Mouse (Mus musculus) limb, embryonic 15.5 days (tissue): ENCODE results near the gene Dnttip1. TPM values are rescaled to one million over a fixed set of nuclear protein-coding genes. Genes with fewer than 3 reads are reported as not detected.
"Not testable (repeated sequence)": the region's sequence is repeated elsewhere in the genome, so short reads cannot be mapped to it uniquely, and the experiment has no call there.

ENCODE experiments used
- ATAC-seq: fragments of 200-750 bp; cut with Nextera tagmentation; 2 replicates; pipeline ENCODE4 v1.8.0; 2017; ENCODE audit warnings: low read depth, moderate TSS enrichment; ENCODE audit not compliant: insufficient number of reproducible peaks, low FRiP score, low TSS enrichment
- H3K27ac ChIP-seq: fragments of 300-500 bp; sonication (generic); 2 replicates; pipeline ENCODE4 v1.5.1; 2015; ENCODE audit warnings: moderate library complexity, mild to moderate bottlenecking, inconsistent platforms
- H3K27me3 ChIP-seq: fragments of 300-500 bp; sonication (generic); 2 replicates; pipeline ENCODE4 v1.6.1; 2015; ENCODE audit warnings: inconsistent platforms
- H3K36me3 ChIP-seq: fragments of 300-500 bp; sonication (generic); 2 replicates; pipeline ENCODE4 v1.6.1; 2015; ENCODE audit warnings: inconsistent platforms
- H3K4me1 ChIP-seq: fragments of 300-500 bp; sonication (generic); 2 replicates; pipeline ENCODE4 v1.6.1; 2015; ENCODE audit warnings: inconsistent platforms
- H3K4me2 ChIP-seq: fragments of 300-500 bp; sonication (generic); 2 replicates; pipeline ENCODE4 v1.6.1; 2015; ENCODE audit warnings: mild to moderate bottlenecking, inconsistent platforms
- H3K4me3 ChIP-seq: fragments of 300-500 bp; sonication (generic); 2 replicates; pipeline ENCODE4 v1.5.1; 2015; ENCODE audit warnings: mild to moderate bottlenecking, inconsistent platforms
- H3K9ac ChIP-seq: fragments of 300-500 bp; sonication (generic); 2 replicates; pipeline ENCODE4 v1.6.1; 2015; ENCODE audit warnings: inconsistent platforms
- H3K9me3 ChIP-seq: fragments of 300-500 bp; sonication (generic); 2 replicates; pipeline ENCODE4 v1.6.1; 2016; ENCODE audit warnings: inconsistent platforms
- WGBS: fragments of 180-500 bp; shearing (Covaris S2); methylation state at CpG from one replicate; pipeline ENCODE4 v1.1.7; 2015; 5-methylcytosine and 5-hydroxymethylcytosine counted together
- polyA plus RNA-seq: library from polyadenylated mRNA; unstranded; fragments of >200 nt; fragmentation: Nextera tagmentation; extraction: Ambion mirVana; gene quantifications from 2 replicates; pipeline ENCODE4 v1.2.1, GENCODE M21; 2015

The Dnttip1 gene
- polyA plus RNA-seq, 1 experiment from 2014 or later: 61.0 TPM

DNA sequence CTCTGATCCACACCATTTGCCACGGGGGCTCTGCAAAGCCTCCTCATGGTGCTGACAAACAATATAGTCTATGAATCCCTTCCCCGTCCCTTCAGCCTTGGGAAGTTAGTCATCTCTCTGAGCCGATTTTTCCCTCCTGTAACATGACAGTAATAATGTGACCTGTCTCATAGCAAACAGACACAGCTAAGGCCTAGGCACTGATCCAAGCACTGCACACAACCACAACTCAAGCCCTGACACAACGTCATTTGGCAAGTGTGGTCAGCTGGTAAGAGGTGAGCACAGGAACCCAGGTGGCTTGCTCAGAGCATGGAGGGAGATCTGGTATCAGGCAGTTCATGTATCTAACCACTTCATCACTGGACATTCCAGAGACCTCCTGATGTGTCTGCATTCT lies 50.1 kb downstream of the Dnttip1 start:
- no peak overlapping the region for H3K4me2 ChIP-seq
- H3K27ac ChIP-seq: no peak overlapping the region
- H3K27me3 ChIP-seq: no peaks in the 10 kb centered on the region
- no peak for ATAC-seq
- H3K4me3 ChIP-seq: no peak overlapping the region
- H3K4me1 ChIP-seq: no peaks in the 10 kb centered on the region
- no peaks in the 10 kb centered on the region for H3K9me3 ChIP-seq
- WGBS: 73% methylated on average over 4 of the region's 4 CpGs
- H3K36me3 ChIP-seq: peaks cover 78% of the 10 kb centered on the region
- no peak overlapping the region for H3K9ac ChIP-seq

DNA sequence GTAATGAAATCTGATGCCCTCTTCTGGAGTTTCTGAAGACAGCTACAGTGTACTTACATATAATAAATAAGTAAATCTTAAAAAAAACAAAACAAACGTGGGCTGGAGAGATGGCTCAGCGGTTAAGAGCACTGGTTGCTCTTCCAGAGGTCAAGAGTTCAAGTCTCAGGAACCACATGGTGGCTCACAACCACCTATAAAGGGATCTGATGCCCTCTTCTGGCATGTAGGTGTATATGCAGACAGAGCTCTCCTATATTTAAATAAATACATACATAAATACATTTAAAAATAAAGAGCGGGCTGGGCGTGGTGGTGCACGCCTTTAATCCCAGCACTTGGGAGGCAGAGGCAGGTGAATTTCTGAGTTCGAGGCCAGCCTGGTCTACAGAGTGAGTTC lies 52.8 kb downstream of the Dnttip1 start:
- not testable (repeated sequence) for H3K27me3 ChIP-seq, ATAC-seq, H3K4me2 ChIP-seq, H3K27ac ChIP-seq, H3K9me3 ChIP-seq, H3K4me1 ChIP-seq, H3K4me3 ChIP-seq, H3K9ac ChIP-seq
- 84% methylated on average over 6 of the region's 6 CpGs for WGBS
- H3K36me3 ChIP-seq: peaks cover 65% of the 10 kb centered on the region

DNA sequence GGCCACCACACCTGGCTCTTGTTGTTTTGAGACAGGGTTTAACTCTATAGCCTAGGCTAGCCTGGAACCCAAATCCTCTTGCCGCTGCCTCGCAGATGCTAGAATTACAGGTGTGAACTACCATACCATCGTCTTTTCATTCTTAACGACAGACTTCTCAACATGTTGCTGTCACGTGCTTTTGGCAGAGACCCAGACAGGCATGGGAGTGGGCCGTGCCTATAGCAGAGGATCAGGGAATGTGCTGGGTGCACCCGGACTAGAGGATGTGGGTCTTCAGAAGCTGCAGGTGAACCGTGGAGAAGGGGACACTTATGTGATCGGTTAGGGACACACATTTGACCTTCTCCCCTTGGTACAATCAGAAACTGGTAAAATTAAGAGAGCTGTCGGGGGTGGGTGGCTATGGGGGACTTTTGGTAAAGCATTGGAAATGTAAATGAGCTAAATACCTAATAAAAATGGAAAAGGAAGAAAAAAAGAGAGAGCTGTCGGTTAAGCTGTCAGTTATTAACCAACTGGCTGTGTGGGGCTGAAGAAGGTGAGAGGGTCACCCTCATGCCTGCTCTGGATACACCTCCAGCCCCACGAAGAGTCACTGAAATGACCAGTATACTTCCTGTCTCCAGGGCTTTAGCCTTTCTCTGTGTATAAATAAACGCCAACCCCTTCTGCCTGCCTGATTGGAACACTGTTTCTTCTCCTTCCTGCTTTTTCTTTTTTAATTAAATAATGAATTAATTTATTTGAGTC lies 54.6 kb downstream of the Dnttip1 start:
- ATAC-seq: no peak
- H3K27ac ChIP-seq: no peak overlapping the region
- WGBS: 88% methylated on average over 13 of the region's 13 CpGs
- no peaks in the 10 kb centered on the region for H3K9me3 ChIP-seq
- H3K4me3 ChIP-seq: no peak overlapping the region
- no peak overlapping the region for H3K9ac ChIP-seq
- H3K4me1 ChIP-seq: peaks cover 14% of the 10 kb centered on the region
- H3K27me3 ChIP-seq: no peaks in the 10 kb centered on the region
- H3K36me3 ChIP-seq: peaks cover 50% of the 10 kb centered on the region
- no peak overlapping the region for H3K4me2 ChIP-seq

DNA sequence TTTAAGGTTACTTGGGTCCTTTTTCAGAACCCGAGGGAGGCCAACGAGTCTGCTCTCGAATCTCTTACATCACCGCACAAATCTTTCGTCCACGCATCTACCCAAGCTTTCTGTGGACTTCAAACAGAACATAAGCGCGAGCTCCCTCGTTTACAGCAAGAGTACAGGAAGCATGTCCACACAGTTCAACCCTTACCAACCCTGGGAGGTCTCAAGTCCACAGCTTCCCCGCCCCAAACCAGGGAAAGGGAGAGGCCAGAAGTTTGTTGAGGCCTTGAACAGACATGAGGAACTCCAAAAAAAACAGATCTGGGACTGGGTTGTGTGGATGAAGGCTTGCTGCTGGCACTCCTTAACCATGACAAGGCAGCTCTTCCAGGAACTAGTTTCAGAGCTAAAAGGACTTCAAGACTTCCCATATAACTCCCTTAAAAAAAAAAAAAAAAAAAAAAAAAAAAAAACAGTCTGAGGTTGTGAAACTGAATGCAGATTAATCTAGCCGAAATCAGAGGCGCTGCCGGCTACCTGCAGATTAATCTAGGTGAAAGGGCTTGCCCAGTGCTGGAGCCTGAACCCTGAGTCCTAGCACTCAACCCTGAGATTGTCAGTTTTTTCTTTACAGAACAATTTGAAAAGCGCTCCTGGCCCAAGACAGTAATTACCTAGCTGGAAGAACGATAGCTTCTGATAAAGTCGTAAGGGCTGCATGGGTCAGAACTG lies 57.6 kb downstream of the Dnttip1 start:
- no peak for ATAC-seq
- WGBS: 85% methylated on average over 16 of the region's 16 CpGs

DNA sequence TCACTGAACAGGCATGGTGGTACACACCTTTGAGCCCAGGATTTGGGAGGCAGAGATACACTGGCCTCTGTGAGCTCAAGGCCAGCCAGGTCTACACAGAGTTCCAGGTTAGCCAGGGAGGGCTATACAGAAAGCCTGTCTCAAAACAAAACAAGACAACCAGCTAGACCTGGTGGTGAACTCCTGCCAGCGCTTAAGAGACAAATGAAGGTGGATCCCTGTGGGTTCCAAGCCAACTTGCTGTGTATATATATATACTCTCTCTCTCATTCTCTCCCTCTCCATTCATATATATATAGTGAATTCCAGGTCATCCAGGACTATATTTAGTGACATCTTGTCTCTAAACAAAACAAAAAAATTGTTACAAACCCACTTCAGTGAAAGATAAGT lies 58.1 kb downstream of the Dnttip1 start:
- Histone ChIP-seq H3K4me2 (peak overlapping the region; percentile 58), H3K4me1 (peaks cover 20% of the 10 kb centered on the region), H3K27ac (peak overlapping the region; percentile 82; the same call in 1 of the 2 replicates), H3K9ac (peak overlapping the region; percentile 73; the same call in 1 of the 2 replicates), H3K4me3 (peak overlapping the region; percentile 87), H3K27me3 (no peaks in the 10 kb centered on the region), H3K9me3 (no peaks in the 10 kb centered on the region), H3K36me3 (peaks cover 31% of the 10 kb centered on the region)
- no peak for ATAC-seq
- 61% methylated on average over 1 of the region's 1 CpGs for WGBS

More for the DNA sequence above, 57.6 kb downstream of the Dnttip1 start:
- peak overlapping the region; percentile 58 for H3K4me2 ChIP-seq
- H3K27me3 ChIP-seq: no peaks in the 10 kb centered on the region
- H3K4me1 ChIP-seq: peaks cover 20% of the 10 kb centered on the region
- H3K4me3 ChIP-seq: peak overlapping the region; percentile 87
- H3K9me3 ChIP-seq: no peaks in the 10 kb centered on the region
- no peak overlapping the region for H3K27ac ChIP-seq
- peaks cover 33% of the 10 kb centered on the region for H3K36me3 ChIP-seq
- peak overlapping the region; percentile 73; the same call in 1 of the 2 replicates for H3K9ac ChIP-seq

DNA sequence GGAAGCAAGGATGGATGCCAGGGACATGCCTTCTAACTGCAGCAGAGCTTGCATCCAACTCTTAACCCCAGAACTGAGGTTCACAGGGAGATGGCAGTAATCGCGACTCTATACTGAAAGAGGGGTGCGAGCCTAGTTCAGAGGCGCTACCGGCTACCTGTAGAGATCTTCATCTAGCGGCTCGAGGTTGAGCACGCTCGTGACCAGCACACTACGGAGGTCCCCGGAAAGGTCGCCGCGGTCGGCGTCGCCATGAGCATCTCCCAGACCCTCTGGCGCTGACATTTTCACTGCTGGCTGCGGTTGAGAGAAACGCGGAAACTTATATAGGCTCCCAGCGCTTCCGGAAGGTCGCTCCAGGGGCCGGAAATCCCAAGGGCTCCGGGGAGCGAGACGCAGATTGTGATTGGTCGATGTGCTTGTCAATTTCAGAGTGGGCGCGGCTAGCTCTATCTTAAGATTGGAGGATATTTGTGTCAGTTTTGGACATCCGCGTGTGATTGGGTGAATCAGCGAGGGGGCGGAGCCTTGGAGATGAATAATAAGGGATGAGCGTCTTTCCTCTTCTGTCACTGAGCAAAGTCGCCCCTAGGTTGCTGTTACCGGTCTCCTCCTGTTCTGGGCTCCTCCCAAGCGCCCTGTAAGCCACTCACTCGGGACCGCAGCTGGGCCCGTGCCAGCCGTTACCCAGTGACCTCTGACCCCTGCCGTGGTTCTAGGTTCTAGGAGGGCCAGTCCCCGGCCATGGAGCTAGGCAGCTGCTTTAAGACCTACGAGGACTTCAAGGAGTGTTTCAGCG lies 58.9 kb downstream of the Dnttip1 start, which contains the start of the genes Acot8 and Zswim3:
Acot8 (minus strand) TSS at position 350 of the 799 bp plus-strand sequence.
Zswim3 (plus strand) TSS at position 566 of the 799 bp plus-strand sequence.
- Histone ChIP-seq H3K9me3 (no peaks in the 10 kb centered on the region), H3K4me2 (peak within 1 kb of the TSS; percentile 88), H3K27me3 (no peaks in the 10 kb centered on the region), H3K27ac (peak within 1 kb of the TSS; percentile 82), H3K36me3 (peaks cover 28% of the 10 kb centered on the region), H3K9ac (peak within 1 kb of the TSS; percentile 79), H3K4me3 (peak within 1 kb of the TSS; percentile 87), H3K4me1 (peaks cover 20% of the 10 kb centered on the region)
- WGBS: under 1% methylated on average over 47 of the region's 47 CpGs
- peak; percentile 94 for ATAC-seq

DNA sequence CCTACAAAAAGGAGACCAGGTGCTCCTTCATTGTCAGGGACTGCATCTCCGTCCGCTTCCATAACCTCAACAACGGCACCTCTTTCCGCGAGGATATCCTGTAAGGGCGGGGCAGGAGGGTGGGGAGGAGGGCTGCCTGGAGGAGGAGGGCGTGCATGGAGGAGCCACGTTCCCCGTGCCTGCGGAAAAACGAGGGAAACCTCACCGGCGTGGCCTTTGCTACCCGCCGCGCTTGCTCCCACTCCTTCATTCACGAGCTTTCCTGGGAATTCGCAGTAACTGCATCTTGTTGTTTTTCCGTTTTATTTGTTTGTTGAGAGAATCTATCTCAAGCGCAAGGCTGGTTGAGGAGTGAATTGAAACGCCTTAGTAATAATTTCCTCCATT lies 59.5 kb downstream of the Dnttip1 start:
- H3K9me3 ChIP-seq: no peaks in the 10 kb centered on the region
- H3K27ac ChIP-seq: peak overlapping the region; percentile 81
- H3K4me1 ChIP-seq: peaks cover 20% of the 10 kb centered on the region
- peak overlapping the region; percentile 79 for H3K9ac ChIP-seq
- no peaks in the 10 kb centered on the region for H3K27me3 ChIP-seq
- H3K36me3 ChIP-seq: peaks cover 23% of the 10 kb centered on the region
- no peak for ATAC-seq
- H3K4me2 ChIP-seq: peak overlapping the region; percentile 88
- peak overlapping the region; percentile 87 for H3K4me3 ChIP-seq
- WGBS: 1% methylated on average over 21 of the region's 21 CpGs

DNA sequence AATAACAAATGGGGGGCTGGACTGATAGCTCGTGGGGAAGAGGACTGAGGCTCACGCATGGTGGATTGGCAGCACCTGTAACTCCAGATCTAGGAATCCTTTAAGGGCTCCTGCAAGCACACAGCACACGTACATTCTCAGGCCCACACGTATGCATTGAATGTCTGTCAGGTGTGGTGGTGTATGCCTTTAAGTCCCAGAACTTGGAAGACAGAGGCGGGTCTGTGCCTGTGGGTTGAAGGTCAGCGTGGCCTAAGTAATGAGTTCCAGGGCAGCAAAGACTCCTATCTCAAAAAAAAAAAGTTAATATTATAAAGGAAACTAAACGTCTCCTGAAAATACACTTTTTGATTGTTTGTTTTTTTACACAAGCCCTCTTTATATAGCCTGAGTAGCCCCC lies 60.8 kb downstream of the Dnttip1 start:
- ATAC-seq: no peak
- Histone ChIP-seq H3K27ac (no peak overlapping the region), H3K27me3 (no peaks in the 10 kb centered on the region), H3K9ac (no peak overlapping the region), H3K4me3 (no peak overlapping the region), H3K4me2 (no peak overlapping the region), H3K36me3 (peaks cover 14% of the 10 kb centered on the region; the same call in 1 of the 2 replicates), H3K4me1 (peaks cover 20% of the 10 kb centered on the region), H3K9me3 (no peaks in the 10 kb centered on the region)
- WGBS: 76% methylated on average over 7 of the region's 7 CpGs

DNA sequence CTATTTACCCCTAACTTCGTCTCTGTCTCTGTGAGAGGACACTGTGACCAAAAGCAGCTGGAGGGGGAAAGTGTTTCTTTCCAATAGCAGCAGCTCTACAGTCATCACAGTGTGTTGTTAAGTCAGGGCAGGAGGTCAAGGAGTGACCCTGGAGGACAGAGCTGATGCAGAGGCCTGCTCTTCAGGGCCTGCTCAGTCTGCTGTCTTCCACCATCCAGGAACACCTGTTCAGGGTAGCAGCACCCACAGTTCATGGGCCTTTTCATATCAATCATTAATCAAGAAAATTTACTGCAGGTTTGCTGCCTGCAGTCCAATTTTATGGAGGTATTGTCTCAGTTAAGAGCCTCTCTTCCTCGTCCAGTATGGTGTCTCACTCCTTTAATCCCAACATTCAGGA lies 67.8 kb downstream of the Dnttip1 start:
- H3K4me3 ChIP-seq: no peak overlapping the region
- H3K27ac ChIP-seq: no peak overlapping the region
- H3K4me2 ChIP-seq: no peak overlapping the region
- H3K4me1 ChIP-seq: 0 out of 2 replicates have a peak, but pooled peaks cover 3% of the 10 kb centered on the region
- H3K36me3 ChIP-seq: peaks cover 8% of the 10 kb centered on the region; the same call in 1 of the 2 replicates
- 49% methylated on average over 2 of the region's 2 CpGs for WGBS
- no peaks in the 10 kb centered on the region for H3K9me3 ChIP-seq
- no peak for ATAC-seq
- H3K9ac ChIP-seq: no peak overlapping the region
- no peaks in the 10 kb centered on the region for H3K27me3 ChIP-seq

DNA sequence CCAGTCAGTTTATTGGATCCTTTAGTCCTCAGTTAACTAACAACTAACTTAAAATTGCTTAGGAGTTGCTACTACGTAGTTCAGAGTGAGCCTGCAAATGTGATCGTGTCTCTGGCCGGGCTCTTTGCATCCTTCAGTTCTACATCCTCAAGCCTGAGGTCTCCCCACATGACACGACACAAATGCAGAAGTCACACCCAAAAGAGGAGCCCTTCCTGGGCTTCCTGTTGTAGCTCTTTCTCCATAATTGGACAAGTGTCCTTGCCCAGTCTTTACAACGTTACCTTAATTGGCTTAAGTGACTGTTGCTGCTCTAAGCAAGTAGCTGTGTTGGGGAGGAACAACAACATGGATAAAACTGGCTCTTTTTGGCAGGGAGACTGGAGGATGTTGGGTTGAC lies 69.6 kb downstream of the Dnttip1 start:
- Histone ChIP-seq H3K27me3 (no peaks in the 10 kb centered on the region), H3K9ac (no peak overlapping the region), H3K4me1 (0 out of 2 replicates have a peak, but pooled peaks cover 3% of the 10 kb centered on the region), H3K4me2 (no peak overlapping the region), H3K4me3 (no peak overlapping the region), H3K27ac (no peak overlapping the region), H3K36me3 (peaks cover 5% of the 10 kb centered on the region), H3K9me3 (no peaks in the 10 kb centered on the region)
- WGBS: 86% methylated on average over 5 of the region's 5 CpGs
- ATAC-seq: no peak

DNA sequence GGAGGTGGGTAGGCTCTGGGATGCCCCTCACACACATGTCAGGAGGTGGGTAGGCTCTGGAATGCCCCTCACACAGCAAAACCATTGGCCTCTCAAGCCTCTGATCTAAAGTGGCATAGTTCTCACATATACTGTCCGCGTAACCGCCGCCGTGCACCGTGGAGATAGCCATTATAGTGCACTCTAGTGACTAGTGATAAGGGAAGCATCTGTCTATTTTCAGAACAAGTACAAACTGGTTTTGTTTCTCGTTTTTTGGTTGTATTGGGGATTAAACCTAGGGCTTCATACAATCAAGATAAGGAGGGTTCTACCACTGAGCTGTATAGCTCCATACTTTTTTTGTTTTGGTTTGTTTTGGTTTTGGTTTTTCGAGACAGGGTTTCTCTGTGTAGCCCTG lies 70.0 kb downstream of the Dnttip1 start:
- Histone ChIP-seq H3K4me3 (no peak overlapping the region), H3K4me1 (0 out of 2 replicates have a peak, but pooled peaks cover 3% of the 10 kb centered on the region), H3K27ac (no peak overlapping the region), H3K4me2 (no peak overlapping the region), H3K36me3 (peaks cover 10% of the 10 kb centered on the region), H3K9ac (no peak overlapping the region), H3K27me3 (no peaks in the 10 kb centered on the region), H3K9me3 (no peaks in the 10 kb centered on the region)
- ATAC-seq: no peak
- 90% methylated on average over 8 of the region's 8 CpGs for WGBS
